Mouse (Mus musculus): ENCODE measurements around the gene 2210011C24Rik. TPM values are rescaled to one million over a fixed set of nuclear protein-coding genes. Genes with fewer than 3 reads are reported as not detected.

The 2210011C24Rik gene
- total RNA-seq (2015; ENCODE audit: low replicate concordance): not detected in 2 replicates
- not detected in 2 replicates for total RNA-seq (2017; ENCODE audit: low replicate concordance)

- no peak for ATAC-seq (replicated peaks; ENCODE audit: low FRiP score, poor library complexity, severe bottlenecking)
These were observed at the start of gene 2210011C24Rik for GRCm38 (mm10) chr8:84011705-84012498. TSS of gene 2210011C24Rik (minus strand) at chr8:84012171.

- ATAC-seq (replicated peaks; ENCODE audit: low FRiP score, poor library complexity, severe bottlenecking): no peak
These were observed 48.3 kb upstream of the 2210011C24Rik start for GRCm38 (mm10) chr8:84060245-84060644.

- ATAC-seq (replicated peaks; ENCODE audit: low FRiP score, poor library complexity, severe bottlenecking): no peak
These were observed 47.3 kb upstream of the 2210011C24Rik start for GRCm38 (mm10) chr8:84059226-84059625.

- no peak for ATAC-seq (replicated peaks; ENCODE audit: low FRiP score, poor library complexity, severe bottlenecking)
These were observed 45.9 kb upstream of the 2210011C24Rik start for GRCm38 (mm10) chr8:84057827-84058226.

GRCm38 (mm10) chr8:84053229-84053628 is 41.3 kb upstream of the 2210011C24Rik start:
- no peak for ATAC-seq (replicated peaks; ENCODE audit: low FRiP score, poor library complexity, severe bottlenecking)

- ATAC-seq (replicated peaks; ENCODE audit: low FRiP score, poor library complexity, severe bottlenecking): 0 out of 2 replicates have a peak, but pooled peaks have one; percentile 37
These were observed 40.8 kb upstream of the 2210011C24Rik start for GRCm38 (mm10) chr8:84052746-84053145.

GRCm38 (mm10) chr8:84048171-84048570 is 36.2 kb upstream of the 2210011C24Rik start:
- no peak for ATAC-seq (replicated peaks; ENCODE audit: low FRiP score, poor library complexity, severe bottlenecking)

GRCm38 (mm10) chr8:84046505-84046904 is 34.5 kb upstream of the 2210011C24Rik start:
- ATAC-seq (replicated peaks; ENCODE audit: low FRiP score, poor library complexity, severe bottlenecking): no peak

GRCm38 (mm10) chr8:84044900-84045299 is 32.9 kb upstream of the 2210011C24Rik start, which contains the start of gene Rln3:
TSS of gene Rln3 (minus strand) at chr8:84045000.
- ATAC-seq (replicated peaks; ENCODE audit: low FRiP score, poor library complexity, severe bottlenecking): no peak

- no peak for ATAC-seq (replicated peaks; ENCODE audit: low FRiP score, poor library complexity, severe bottlenecking)
These were observed 32.1 kb upstream of the 2210011C24Rik start for GRCm38 (mm10) chr8:84044103-84044502.

GRCm38 (mm10) chr8:84042948-84043342 is 31.0 kb upstream of the 2210011C24Rik start:
- no peak for ATAC-seq (replicated peaks; ENCODE audit: low FRiP score, poor library complexity, severe bottlenecking)

GRCm38 (mm10) chr8:84042066-84042947 is 30.3 kb upstream of the 2210011C24Rik start, which contains the start of gene Il27ra:
TSS of gene Il27ra (minus strand) at chr8:84042589.
- peak; percentile 67; the same call in 1 of the 2 replicates for ATAC-seq (replicated peaks; ENCODE audit: low FRiP score, poor library complexity, severe bottlenecking)

GRCm38 (mm10) chr8:84039050-84039449 is 27.1 kb upstream of the 2210011C24Rik start:
- ATAC-seq (replicated peaks; ENCODE audit: low FRiP score, poor library complexity, severe bottlenecking): peak; percentile 49; the same call in 1 of the 2 replicates

GRCm38 (mm10) chr8:84038015-84038414 is 26.0 kb upstream of the 2210011C24Rik start:
- no peak for ATAC-seq (replicated peaks; ENCODE audit: low FRiP score, poor library complexity, severe bottlenecking)

- no peak for ATAC-seq (replicated peaks; ENCODE audit: low FRiP score, poor library complexity, severe bottlenecking)
These were observed 20.8 kb upstream of the 2210011C24Rik start for GRCm38 (mm10) chr8:84032777-84033176.

GRCm38 (mm10) chr8:84029272-84029671 is 17.3 kb upstream of the 2210011C24Rik start:
- ATAC-seq (replicated peaks; ENCODE audit: low FRiP score, poor library complexity, severe bottlenecking): no peak

- ATAC-seq (replicated peaks; ENCODE audit: low FRiP score, poor library complexity, severe bottlenecking): no peak
These were observed 15.5 kb upstream of the 2210011C24Rik start for GRCm38 (mm10) chr8:84027449-84027848.

- ATAC-seq (replicated peaks; ENCODE audit: low FRiP score, poor library complexity, severe bottlenecking): no peak
These were observed 13.9 kb upstream of the 2210011C24Rik start for GRCm38 (mm10) chr8:84025863-84026262.

- ATAC-seq (replicated peaks; ENCODE audit: low FRiP score, poor library complexity, severe bottlenecking): peak; percentile 50; the same call in 1 of the 2 replicates
These were observed 12.2 kb upstream of the 2210011C24Rik start for GRCm38 (mm10) chr8:84024171-84024570.

- no peak for ATAC-seq (replicated peaks; ENCODE audit: low FRiP score, poor library complexity, severe bottlenecking)
These were observed 11.7 kb upstream of the 2210011C24Rik start for GRCm38 (mm10) chr8:84023631-84024030.

Measured in erythroblast, adult 5-6 weeks (primary cell).